Mouse (Mus musculus): ENCODE results near the gene Gmcl1. TPM values are rescaled to one million over a fixed set of nuclear protein-coding genes. Genes with fewer than 3 reads are reported as not detected.

Gmcl1 gene
- polyA plus RNA-seq, 1 experiment from 2014 or later, result 34.1 TPM

DNA sequence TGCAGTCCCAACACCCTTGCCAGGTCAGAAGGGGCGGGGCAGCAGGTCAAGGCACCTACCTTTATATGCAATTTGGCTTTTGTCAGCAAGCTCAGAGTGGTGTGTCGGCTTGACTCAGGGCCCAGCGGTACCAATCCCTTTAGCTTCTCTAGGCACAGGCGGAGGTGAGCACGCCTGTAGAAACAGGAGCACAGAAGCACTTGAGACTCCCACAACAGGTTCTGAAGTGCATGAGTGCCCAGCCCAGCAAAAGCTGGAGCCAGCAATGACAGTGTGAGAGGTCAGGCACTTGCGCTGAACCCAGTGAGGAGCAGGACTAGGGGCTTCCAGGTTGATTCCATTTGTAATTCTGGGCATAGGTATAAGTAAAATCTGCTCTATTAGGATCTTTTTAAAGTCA, 80.2 kb downstream of the Gmcl1 start:
- H3K4me3 ChIP-seq (replicated peaks), result no peak overlapping the region
- no peaks in the 10 kb centered on the region for H3K9me3 ChIP-seq (replicated peaks)
- peaks cover 48% of the 10 kb centered on the region for H3K36me3 ChIP-seq
- no peaks in the 10 kb centered on the region for H3K4me1 ChIP-seq
- H3K4me2 ChIP-seq, result no peak overlapping the region
- WGBS, result 92% methylated on average over 6 of the region's 6 CpGs
- ATAC-seq (replicated peaks; ENCODE audit: low FRiP score), result no peak
- H3K27ac ChIP-seq, result no peak overlapping the region
- no peaks in the 10 kb centered on the region for H3K27me3 ChIP-seq
- H3K9ac ChIP-seq, result no peak overlapping the region

DNA sequence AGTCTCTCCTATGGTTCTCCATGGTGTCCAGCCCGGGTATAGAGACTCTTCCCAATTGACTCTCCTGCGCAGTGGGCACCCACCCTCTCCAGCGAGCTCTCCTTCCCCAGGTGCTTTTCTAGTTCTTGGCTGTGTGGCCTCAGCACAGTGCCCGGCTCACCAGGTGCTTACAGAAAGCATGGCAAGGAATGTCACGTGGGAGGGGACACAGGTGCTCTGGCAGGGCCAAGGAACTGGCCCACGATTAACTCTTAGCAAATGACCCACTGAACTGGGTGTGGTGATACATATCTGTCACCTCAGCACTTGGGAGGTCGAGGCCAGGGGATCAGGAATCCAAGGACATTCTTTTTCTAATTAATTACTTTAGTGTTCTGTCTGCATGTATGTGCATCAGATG, 87.0 kb downstream of the Gmcl1 start:
- Histone ChIP-seq H3K9me3 (replicated peaks) (no peaks in the 10 kb centered on the region), H3K27me3 (no peaks in the 10 kb centered on the region), H3K36me3 (peaks cover 33% of the 10 kb centered on the region), H3K9ac (no peak overlapping the region), H3K27ac (no peak overlapping the region), H3K4me1 (no peaks in the 10 kb centered on the region), H3K4me3 (replicated peaks) (no peak overlapping the region), H3K4me2 (no peak overlapping the region)
- WGBS, result 81% methylated on average over 7 of the region's 7 CpGs
- no peak for ATAC-seq (replicated peaks; ENCODE audit: low FRiP score)

DNA sequence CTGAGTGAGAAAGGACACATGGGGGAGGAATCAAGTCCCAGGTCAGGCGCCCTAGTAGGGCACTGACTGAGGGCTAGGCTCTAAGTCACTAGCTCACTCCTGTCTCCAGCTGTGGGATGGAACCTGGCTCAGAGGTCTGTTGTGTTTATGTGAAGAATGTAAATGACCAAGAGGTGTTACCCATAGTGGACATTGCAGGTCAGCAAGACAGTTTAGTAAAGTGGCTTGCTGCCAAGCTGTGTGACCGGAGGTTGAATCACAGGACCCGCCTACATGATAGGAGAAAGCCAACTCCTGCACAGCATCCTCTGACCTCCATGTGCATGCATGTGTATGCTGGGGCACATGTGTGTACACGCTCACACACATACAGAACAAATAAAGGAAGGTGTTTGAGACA, 87.6 kb downstream of the Gmcl1 start:
- 76% methylated on average over 4 of the region's 4 CpGs for WGBS
- Histone ChIP-seq H3K4me1 (no peaks in the 10 kb centered on the region), H3K4me3 (replicated peaks) (no peak overlapping the region), H3K9me3 (replicated peaks) (no peaks in the 10 kb centered on the region), H3K9ac (no peak overlapping the region), H3K36me3 (peaks cover 27% of the 10 kb centered on the region), H3K27me3 (no peaks in the 10 kb centered on the region), H3K4me2 (no peak overlapping the region), H3K27ac (no peak overlapping the region)
- ATAC-seq (replicated peaks; ENCODE audit: low FRiP score), result no peak

DNA sequence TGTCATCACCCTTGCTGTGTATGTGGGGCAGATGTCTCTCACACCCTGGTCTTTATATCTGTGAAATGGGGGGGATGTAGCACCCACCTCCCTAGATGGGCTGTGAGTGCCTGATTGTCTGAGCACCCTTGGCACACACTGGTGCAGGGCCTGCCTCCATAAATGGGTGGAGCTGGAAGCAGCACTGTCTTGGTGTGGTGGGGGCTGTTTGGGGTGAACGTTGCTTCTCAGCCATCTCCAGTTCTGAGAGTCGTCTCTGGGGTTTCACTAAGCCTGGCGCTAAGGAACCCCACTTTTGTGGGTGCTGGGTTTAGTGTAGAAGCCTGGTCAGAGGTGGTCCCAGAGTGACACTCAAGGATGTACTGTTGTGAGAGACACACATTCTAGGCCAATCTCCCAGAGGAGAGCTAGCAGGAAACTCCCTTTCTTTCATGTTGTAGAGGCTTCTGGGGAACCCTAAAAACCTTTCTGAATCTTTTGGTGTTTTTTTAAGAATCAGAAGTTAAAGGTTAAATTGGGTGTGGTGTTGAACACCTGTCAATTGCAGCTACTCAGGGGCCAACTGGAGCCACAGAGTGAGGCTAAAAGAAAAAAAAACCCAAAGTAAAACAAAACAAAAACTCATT, 88.3 kb downstream of the Gmcl1 start:
- Histone ChIP-seq H3K9me3 (replicated peaks) (no peaks in the 10 kb centered on the region), H3K4me3 (replicated peaks) (no peak overlapping the region), H3K4me1 (no peaks in the 10 kb centered on the region), H3K4me2 (no peak overlapping the region), H3K27ac (no peak overlapping the region), H3K9ac (no peak overlapping the region), H3K36me3 (peaks cover 21% of the 10 kb centered on the region), H3K27me3 (no peaks in the 10 kb centered on the region)
- WGBS, result 79% methylated on average over 3 of the region's 3 CpGs
- no peak for ATAC-seq (replicated peaks; ENCODE audit: low FRiP score)

Other genes with a start within 250 kb of the Gmcl1 start
- 488 and 506 TPM in 2 replicates for gene Pcbp1, start 207.1 kb downstream of the Gmcl1 start, polyA plus RNA-seq (2015; fragmentation: Nextera tagmentation; extraction: Ambion mirVana)
- 2.6 and 4.5 TPM in 2 replicates for gene Asprv1, start 105.2 kb downstream of the Gmcl1 start, polyA plus RNA-seq (2015; fragmentation: Nextera tagmentation; extraction: Ambion mirVana)
- 10.4 and 11.9 TPM in 2 replicates for gene Mxd1, start 64.2 kb downstream of the Gmcl1 start, polyA plus RNA-seq (2015; fragmentation: Nextera tagmentation; extraction: Ambion mirVana)
- gene Snrnp27, start 48.9 kb downstream of the Gmcl1 start, polyA plus RNA-seq (2015; fragmentation: Nextera tagmentation; extraction: Ambion mirVana), result 106 and 123 TPM in 2 replicates
- 40.0 and 43.8 TPM in 2 replicates for gene Anxa4, start 60.2 kb upstream of the Gmcl1 start, polyA plus RNA-seq (2015; fragmentation: Nextera tagmentation; extraction: Ambion mirVana)
- 12.1 and 13.5 TPM in 2 replicates for gene Aak1, start 116.1 kb upstream of the Gmcl1 start, polyA plus RNA-seq (2015; fragmentation: Nextera tagmentation; extraction: Ambion mirVana)